Mouse (Mus musculus) CH12.LX (cell line): Measurements from ENCODE around the gene Lamc3. TPM values are rescaled to one million over a fixed set of nuclear protein-coding genes. Genes with fewer than 3 reads are reported as not detected.

Source experiments
- DNase-seq: peaks from one replicate; pipeline ENCODE4 v3.0.0-alpha.2; 2013; ENCODE audit errors: extremely low read depth
- H3K27ac ChIP-seq: 2 replicates; pipeline ENCODE4 v1.5.1; 2012; ENCODE audit warnings: low read depth, mild to moderate bottlenecking, control low read depth, moderate library complexity; ENCODE audit not compliant: insufficient read depth
- H3K27me3 ChIP-seq: replicated peaks from 2 replicates; pipeline ENCODE3; 2012; ENCODE audit warnings: inconsistent platforms
- H3K36me3 ChIP-seq, 2 experiments: replicated peaks in 1 of 2; 2 replicates each; pipeline versions ENCODE3 to v1.6.1; 2012; ENCODE audit warnings: inconsistent platforms in 1 of 2, low read length in 1 of 2, mild to moderate bottlenecking in 1 of 2, mixed read lengths in 1 of 2, moderate library complexity in 1 of 2; ENCODE audit not compliant: control insufficient read depth in 1 of 2, insufficient read depth in 1 of 2
- H3K4me1 ChIP-seq, 2 experiments: 2 replicates each; pipeline ENCODE4 v1.6.1; 2012; ENCODE audit warnings: inconsistent platforms in 1 of 2, moderate library complexity in 1 of 2; ENCODE audit not compliant: insufficient read depth in 2 of 2, control insufficient read depth in 1 of 2
- H3K4me2 ChIP-seq: 2 replicates; pipeline ENCODE4 v1.6.1; 2012; ENCODE audit warnings: low read depth, mild to moderate bottlenecking, control low read depth; ENCODE audit not compliant: poor library complexity, insufficient read depth, severe bottlenecking
- H3K4me3 ChIP-seq, 3 experiments: fragments of 150-350 bp in 1 of 3; sonication (generic) in 1 of 3; replicated peaks in 1 of 3; 2 replicates each; pipeline versions ENCODE3 to v1.5.1; 2011 to 2012; ENCODE audit warnings: low read depth in 2 of 3, low read length in 2 of 3, mild to moderate bottlenecking in 2 of 3, moderate library complexity in 2 of 3, control low read depth in 1 of 3, improper control_type of control experiment in 1 of 3, inconsistent platforms in 1 of 3, mixed read lengths in 1 of 3; ENCODE audit not compliant: poor library complexity in 1 of 3
- H3K79me2 ChIP-seq: replicated peaks from 2 replicates; pipeline ENCODE4 v1.6.1; 2012; ENCODE audit warnings: mild to moderate bottlenecking, moderate library complexity; ENCODE audit not compliant: control insufficient read depth, poor library complexity, insufficient read depth, severe bottlenecking; ENCODE audit errors: extremely low read depth
- H3K9ac ChIP-seq: 2 replicates; pipeline ENCODE4 v1.6.1; 2012; ENCODE audit warnings: low read depth, mild to moderate bottlenecking, control low read depth, moderate library complexity; ENCODE audit not compliant: insufficient read depth
- H3K9me3 ChIP-seq: replicated peaks from 2 replicates; pipeline ENCODE3; 2012; ENCODE audit warnings: low read length, inconsistent platforms, mixed read lengths
- BHLHE40 ChIP-seq: IDR thresholded peaks from 2 replicates; pipeline ENCODE4 v1.6.1; 2011; ENCODE audit warnings: mild to moderate bottlenecking, low read depth, low read length, improper control_type of control experiment
- CHD1 ChIP-seq: IDR thresholded peaks from 2 replicates; pipeline ENCODE4 v1.6.1; 2012; ENCODE audit warnings: low read depth, low read length, improper control_type of control experiment, inconsistent platforms
- CHD2 ChIP-seq: IDR thresholded peaks from 2 replicates; pipeline ENCODE4 v1.6.1; 2011; ENCODE audit warnings: low read length, improper control_type of control experiment
- CTCF ChIP-seq, 2 experiments: IDR thresholded peaks in 1 of 2; conservative IDR thresholded peaks in 1 of 2; 2 replicates each; pipeline ENCODE4 v1.5.1; 2011 to 2012; ENCODE audit warnings: low read depth in 2 of 2, low read length in 2 of 2, improper control_type of control experiment in 1 of 2, inconsistent platforms in 1 of 2, mild to moderate bottlenecking in 1 of 2, moderate library complexity in 1 of 2
- E2F4 ChIP-seq: IDR thresholded peaks from 2 replicates; pipeline ENCODE4 v1.6.1; 2011; ENCODE audit warnings: low read depth, low read length, improper control_type of control experiment; ENCODE audit not compliant: insufficient replicate concordance
- ELF1 ChIP-seq: IDR thresholded peaks from 2 replicates; pipeline ENCODE4 v1.6.1; 2014; ENCODE audit warnings: low read depth, mild to moderate bottlenecking, inconsistent platforms, low read length, improper control_type of control experiment
- EP300 ChIP-seq: IDR thresholded peaks from 2 replicates; pipeline ENCODE4 v1.6.1; 2011; ENCODE audit warnings: low read length, improper control_type of control experiment
- ETS1 ChIP-seq: conservative IDR thresholded peaks from 2 replicates; pipeline ENCODE4 v1.6.1; 2012; ENCODE audit warnings: low read depth, mild to moderate bottlenecking, inconsistent platforms, low read length, improper control_type of control experiment, moderate library complexity
- GABPA ChIP-seq: IDR thresholded peaks from 2 replicates; pipeline ENCODE4 v1.6.1; 2012; ENCODE audit warnings: low read depth, low read length, improper control_type of control experiment, inconsistent platforms; ENCODE audit not compliant: insufficient replicate concordance
- HCFC1 ChIP-seq: IDR thresholded peaks from 2 replicates; pipeline ENCODE4 v1.6.1; 2012; ENCODE audit warnings: low read depth, mild to moderate bottlenecking, inconsistent platforms, low read length, improper control_type of control experiment
- IRF4 ChIP-seq: IDR thresholded peaks from 2 replicates; pipeline ENCODE4 v1.6.1; 2014; ENCODE audit warnings: low read depth, mild to moderate bottlenecking, inconsistent platforms, low read length, improper control_type of control experiment
- JUND ChIP-seq: conservative IDR thresholded peaks from 2 replicates; pipeline ENCODE4 v1.6.1; 2011; ENCODE audit warnings: low read depth, low read length, improper control_type of control experiment
- KAT2A ChIP-seq: IDR thresholded peaks from 2 replicates; pipeline ENCODE4 v1.6.1; 2012; ENCODE audit warnings: low read length, improper control_type of control experiment, inconsistent platforms; ENCODE audit not compliant: insufficient replicate concordance
- MAFK ChIP-seq: IDR thresholded peaks from 2 replicates; pipeline ENCODE4 v1.6.1; 2011; ENCODE audit warnings: low read length, improper control_type of control experiment; ENCODE audit not compliant: insufficient replicate concordance
- MEF2A ChIP-seq: IDR thresholded peaks from 2 replicates; pipeline ENCODE4 v1.6.1; 2014; ENCODE audit warnings: low read depth, mild to moderate bottlenecking, inconsistent platforms, low read length, improper control_type of control experiment, borderline replicate concordance
- MXI1 ChIP-seq: IDR thresholded peaks from 2 replicates; pipeline ENCODE4 v1.6.1; 2011; ENCODE audit warnings: mild to moderate bottlenecking, low read depth, low read length, improper control_type of control experiment
- MYC ChIP-seq: IDR thresholded peaks from 2 replicates; pipeline ENCODE4 v1.6.1; 2011; ENCODE audit warnings: low read depth, mild to moderate bottlenecking, improper control_type of control experiment, low read length
- NELFE ChIP-seq: IDR thresholded peaks from 2 replicates; pipeline ENCODE4 v1.6.1; 2011; ENCODE audit warnings: low read depth, low read length, improper control_type of control experiment
- NRF1 ChIP-seq: IDR thresholded peaks from 2 replicates; pipeline ENCODE4 v1.6.1; 2014; ENCODE audit warnings: low read depth, mild to moderate bottlenecking, inconsistent platforms, low read length, improper control_type of control experiment, moderate library complexity
- POLR2A ChIP-seq: IDR thresholded peaks from 2 replicates; pipeline ENCODE4 v1.6.1; 2011; ENCODE audit warnings: low read depth, mild to moderate bottlenecking, improper control_type of control experiment, low read length
- POLR2AphosphoS2 ChIP-seq: IDR thresholded peaks from 2 replicates; pipeline ENCODE4 v1.6.1; 2011; ENCODE audit warnings: low read depth, low read length, improper control_type of control experiment
- RAD21 ChIP-seq: IDR thresholded peaks from 2 replicates; pipeline ENCODE4 v1.6.1; 2011; ENCODE audit warnings: low read depth, mild to moderate bottlenecking, low read length, improper control_type of control experiment, moderate library complexity
- RCOR1 ChIP-seq: conservative IDR thresholded peaks from 2 replicates; pipeline ENCODE4 v1.6.1; 2012; ENCODE audit warnings: low read depth, mild to moderate bottlenecking, inconsistent platforms, low read length, improper control_type of control experiment
- SIN3A ChIP-seq: IDR thresholded peaks from 2 replicates; pipeline ENCODE4 v1.6.1; 2012; ENCODE audit warnings: low read length, improper control_type of control experiment, inconsistent platforms
- TBP ChIP-seq: conservative IDR thresholded peaks from 2 replicates; pipeline ENCODE4 v1.6.1; 2011; ENCODE audit warnings: low read depth, low read length, improper control_type of control experiment
- USF1 ChIP-seq: IDR thresholded peaks from 2 replicates; pipeline ENCODE4 v1.6.1; 2014; ENCODE audit warnings: low read depth, mild to moderate bottlenecking, inconsistent platforms, low read length, improper control_type of control experiment
- USF2 ChIP-seq: conservative IDR thresholded peaks from 2 replicates; pipeline ENCODE4 v1.6.1; 2011; ENCODE audit warnings: low read depth, low read length, improper control_type of control experiment
- ZKSCAN1 ChIP-seq: IDR thresholded peaks from 2 replicates; pipeline ENCODE4 v1.6.1; 2012; ENCODE audit warnings: low read depth, inconsistent platforms, low read length, improper control_type of control experiment, borderline replicate concordance
- ZNF384 ChIP-seq: IDR thresholded peaks from 2 replicates; pipeline ENCODE4 v1.6.1; 2012; ENCODE audit warnings: low read depth, low read length, improper control_type of control experiment, inconsistent platforms
- dilution Hi-C: fragments of 300-500 bp; cut with MboI; formaldehyde crosslinking; loops from 2 replicates; pipeline ENCODE4 v1.14.3; 2020; ENCODE audit warnings: low sequenced_read_pairs; ENCODE audit not compliant: extremely low pct_unique_long_range_greater_than_20kb, extremely low pct_ligation_motif_present
- in situ Hi-C: fragments of 300-500 bp; cut with MboI; formaldehyde crosslinking; loops from 3 replicates; pipeline ENCODE4 v1.14.3; 2019; ENCODE audit warnings: low sequenced_read_pairs, low pct_ligation_motif_present, low pct_unique_long_range_greater_than_20kb, mixed read lengths
- polyA plus RNA-seq: library from polyadenylated mRNA; unstranded; fragments of >175 nt; gene quantifications from 2 replicates; pipeline ENCODE4 v1.2.1, GENCODE M21; 2012; ENCODE audit warnings: low read depth; ENCODE audit not compliant: insufficient read length
- total RNA-seq, 2 experiments: library from RNA; depleted of rRNA; stranded (reverse); fragments of 300-350 nt in 1 of 2; fragments of >200 nt in 1 of 2; gene quantifications; 2 replicates each; pipeline ENCODE4 v1.2.3; 2012 to 2014

Gene Lamc3
- total and polyA plus RNA-seq, 3 experiments = not detected

DNA sequence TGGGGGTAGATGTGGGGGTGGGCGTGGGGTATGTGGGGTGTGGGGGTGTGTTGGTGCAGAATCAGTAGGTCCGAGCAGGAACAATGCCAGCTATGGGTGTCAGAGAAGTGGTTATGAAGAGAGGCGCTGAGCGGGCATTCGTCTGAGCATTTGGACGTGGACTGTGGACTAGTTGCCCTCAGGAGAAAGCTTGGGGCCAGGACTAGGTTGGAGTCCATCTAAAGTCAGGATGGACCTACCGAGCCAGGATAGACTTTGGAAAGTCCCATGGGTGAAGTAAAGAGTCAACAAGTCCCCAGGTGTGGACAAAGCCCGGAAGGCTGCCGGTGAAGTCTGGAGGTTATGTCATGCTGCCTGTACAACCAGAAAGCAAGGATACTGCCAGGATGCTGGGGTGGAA lies 22.2 kb upstream of the Lamc3 start:
- dilution Hi-C loops = no loop called here
- no peaks in the 10 kb centered on the region for H3K9me3 ChIP-seq
- TF ChIP-seq GABPA = no peak
- no peak for TF ChIP-seq JUND
- TF ChIP-seq POLR2AphosphoS2 = no peak
- TF ChIP-seq USF2 = no peak
- TF ChIP-seq USF1 = no peak
- TF ChIP-seq POLR2A = no peak
- TF ChIP-seq CTCF (conservative IDR thresholded peaks at IDR 0.05 in 1 of 2, IDR thresholded peaks at IDR 0.05 in 1 of 2; ENCODE audit: low read depth in 2 of 2, low read length in 2 of 2) = no peak
- TF ChIP-seq ETS1 = no peak
- no peak for TF ChIP-seq MEF2A
- no peak for TF ChIP-seq MAFK
- no peak for TF ChIP-seq RCOR1
- no peak for TF ChIP-seq RAD21
- TF ChIP-seq BHLHE40 = no peak
- TF ChIP-seq NRF1 = no peak
- TF ChIP-seq KAT2A = no peak
- TF ChIP-seq ZKSCAN1 = no peak
- no peak for TF ChIP-seq IRF4
- no peak for TF ChIP-seq HCFC1
- no peak for TF ChIP-seq MXI1
- in situ Hi-C loops = no loop called here
- no peak overlapping the region for H3K27ac ChIP-seq
- H3K4me2 ChIP-seq = no peak overlapping the region
- DNase-seq = no peak
- H3K4me1 ChIP-seq = no peaks in the 10 kb centered on the region
- H3K79me2 ChIP-seq = no peaks in the 10 kb centered on the region
- peaks cover 85% of the 10 kb centered on the region for H3K27me3 ChIP-seq
- no peak overlapping the region for H3K4me3 ChIP-seq
- H3K9ac ChIP-seq = no peak overlapping the region
- H3K36me3 ChIP-seq = no peaks in the 10 kb centered on the region

DNA sequence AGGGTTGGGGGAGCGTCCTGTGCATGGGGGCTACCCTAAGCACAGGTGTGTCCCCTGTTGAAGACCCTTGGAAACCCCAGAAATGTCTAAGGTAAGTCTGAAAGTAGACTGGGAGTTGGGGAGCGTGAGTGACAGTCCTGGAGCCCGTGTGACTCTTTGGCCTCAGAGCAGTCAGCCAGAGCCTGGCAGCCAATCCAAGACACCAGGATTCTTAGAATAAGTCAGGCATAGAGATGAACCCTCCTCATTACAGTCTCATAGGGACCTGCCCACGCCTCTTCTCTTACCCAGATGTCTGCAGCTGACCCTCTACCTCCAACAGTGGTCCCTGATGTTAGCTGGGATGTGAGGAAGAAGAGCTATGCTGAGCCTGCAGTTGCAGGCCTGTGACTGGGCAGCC lies 21.8 kb upstream of the Lamc3 start:
- Histone ChIP-seq H3K9ac (no peak overlapping the region), H3K9me3 (no peaks in the 10 kb centered on the region), H3K79me2 (no peaks in the 10 kb centered on the region), H3K4me1 (no peaks in the 10 kb centered on the region), H3K4me2 (no peak overlapping the region), H3K27me3 (peaks cover 80% of the 10 kb centered on the region), H3K4me3 (no peak overlapping the region), H3K27ac (no peak overlapping the region), H3K36me3 (no peaks in the 10 kb centered on the region)
- in situ Hi-C loops (no loop called here), dilution Hi-C loops (no loop called here)
- TF ChIP-seq NELFE = no peak
- no peak for TF ChIP-seq HCFC1
- TF ChIP-seq POLR2AphosphoS2 = no peak
- no peak for TF ChIP-seq MEF2A
- TF ChIP-seq TBP = no peak
- TF ChIP-seq MYC = no peak
- no peak for TF ChIP-seq EP300
- no peak for TF ChIP-seq SIN3A
- TF ChIP-seq ZKSCAN1 = no peak
- no peak for TF ChIP-seq RCOR1
- no peak for TF ChIP-seq GABPA
- no peak for TF ChIP-seq E2F4
- no peak for TF ChIP-seq CHD1
- TF ChIP-seq CHD2 = no peak
- TF ChIP-seq MXI1 = no peak
- TF ChIP-seq JUND = no peak
- TF ChIP-seq ZNF384 = no peak
- no peak for TF ChIP-seq RAD21
- no peak for TF ChIP-seq ELF1
- DNase-seq = no peak
